Mouse (Mus musculus) forebrain, embryonic 14.5 days (tissue): ENCODE results near the gene Prx. TPM values are rescaled to one million over a fixed set of nuclear protein-coding genes. Genes with fewer than 3 reads are reported as not detected.

ENCODE experiments used
- ATAC-seq: fragments of 200-750 bp; cut with Nextera tagmentation; 2 replicates; pipeline ENCODE4 v1.8.0; 2017; ENCODE audit warnings: mild to moderate bottlenecking, moderate library complexity
- DNase-seq: peaks from one replicate; pipeline ENCODE4 v3.0.0-alpha.2; 2015; ENCODE audit warnings: low spot score
- H3K27ac ChIP-seq: fragments of 300-500 bp; sonication (generic); 2 replicates; pipeline ENCODE4 v1.5.1; 2014; ENCODE audit warnings: low read depth, mild to moderate bottlenecking, control low read depth, low read length, moderate library complexity
- H3K27me3 ChIP-seq: fragments of 300-500 bp; sonication (generic); replicated peaks from 2 replicates; pipeline ENCODE4 v1.6.1; 2014; ENCODE audit warnings: low read length, control low read depth, mixed read lengths; ENCODE audit not compliant: control insufficient read depth, insufficient read depth
- H3K36me3 ChIP-seq: fragments of 300-500 bp; sonication (generic); 2 replicates; pipeline ENCODE4 v1.6.1; 2014; ENCODE audit warnings: low read length, control low read depth; ENCODE audit not compliant: control insufficient read depth, insufficient read depth
- H3K4me1 ChIP-seq: fragments of 300-500 bp; sonication (generic); 2 replicates; pipeline ENCODE4 v1.6.1; 2014; ENCODE audit warnings: antibody characterized with exemption, low read length, control low read depth; ENCODE audit not compliant: control insufficient read depth, insufficient read depth
- H3K4me2 ChIP-seq: fragments of 300-500 bp; sonication (generic); 2 replicates; pipeline ENCODE4 v1.6.1; 2014; ENCODE audit warnings: mild to moderate bottlenecking, control low read depth, low read length
- H3K4me3 ChIP-seq: fragments of 300-500 bp; sonication (generic); 2 replicates; pipeline ENCODE4 v1.5.1; 2014; ENCODE audit warnings: low read depth, low read length, control low read depth
- H3K9ac ChIP-seq: fragments of 300-500 bp; sonication (generic); 2 replicates; pipeline ENCODE4 v1.6.1; 2014; ENCODE audit warnings: mild to moderate bottlenecking, low read length, control low read depth, moderate library complexity
- H3K9me3 ChIP-seq: fragments of 300-500 bp; sonication (generic); replicated peaks from 2 replicates; pipeline ENCODE4 v1.6.1; 2016; ENCODE audit warnings: low read length, control low read depth, mixed read lengths; ENCODE audit not compliant: control insufficient read depth
- WGBS: fragments of 180-500 bp; shearing (Covaris S2); extraction: QIAGEN DNeasy Blood & Tissue Kit; methylation state at CpG from one replicate; pipeline ENCODE4 v1.1.7; 2014; 5-methylcytosine and 5-hydroxymethylcytosine counted together
- polyA plus RNA-seq: library from polyadenylated mRNA; unstranded; fragments of >200 nt; fragmentation: Nextera tagmentation; extraction: Ambion mirVana; gene quantifications from 2 replicates; pipeline ENCODE4 v1.2.1, GENCODE M21; 2014

The Prx gene
- polyA plus RNA-seq, result 0.55 and 0.73 TPM in 2 replicates

DNA sequence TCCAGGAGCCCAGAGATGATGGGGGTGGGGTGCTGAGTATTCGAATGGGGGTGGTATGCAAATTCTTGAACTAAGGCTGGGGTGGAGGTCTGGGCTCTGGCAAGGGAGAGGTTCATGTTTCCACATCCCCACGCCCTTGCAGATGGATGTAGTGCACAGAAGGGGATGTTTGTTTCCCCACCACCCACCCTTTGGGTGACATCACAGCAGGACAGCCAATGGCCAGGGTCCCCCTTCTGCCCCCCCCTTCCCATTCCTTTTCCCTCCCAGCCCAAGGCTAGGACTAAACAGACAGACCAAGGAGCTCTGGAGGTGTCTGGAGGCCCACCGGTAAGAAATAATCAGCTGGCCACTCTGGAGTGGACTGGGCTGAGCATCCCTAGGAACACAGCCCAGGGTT, at the start of gene Prx:
Gene Prx, plus strand, starts transcription at position 289 of the 400 bp plus-strand sequence.
- ATAC-seq (no peak), DNase-seq (no peak)
- H3K4me3 ChIP-seq, result no peak within 1 kb of the TSS
- H3K9ac ChIP-seq, result no peak within 1 kb of the TSS
- no peaks in the 10 kb centered on the region for H3K9me3 ChIP-seq
- no peaks in the 10 kb centered on the region for H3K27me3 ChIP-seq
- H3K27ac ChIP-seq, result no peak within 1 kb of the TSS
- WGBS, result 51% methylated on average over 3 of the region's 3 CpGs
- H3K4me2 ChIP-seq, result no peak within 1 kb of the TSS
- H3K36me3 ChIP-seq, result no peaks in the 10 kb centered on the region
- no peaks in the 10 kb centered on the region for H3K4me1 ChIP-seq

DNA sequence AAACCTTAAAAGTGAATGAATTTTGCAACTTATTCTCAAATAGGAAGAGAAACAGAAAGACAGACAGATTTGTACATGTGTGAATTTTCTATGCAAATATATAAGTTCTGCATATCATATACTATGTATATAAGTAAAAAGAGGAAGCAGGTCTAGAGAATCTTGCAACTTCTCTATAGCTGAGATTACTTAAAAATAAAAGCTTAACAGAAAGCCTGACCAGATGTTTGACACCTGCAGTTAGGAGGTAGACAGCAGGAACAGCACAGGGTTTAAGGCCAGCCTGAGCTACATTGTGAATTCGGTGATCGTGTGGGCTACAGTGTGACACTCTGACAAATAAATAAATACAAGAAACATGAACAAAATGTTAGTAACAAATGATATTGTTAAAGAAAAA, 47.8 kb upstream of the Prx start:
- no peak overlapping the region for H3K9ac ChIP-seq
- H3K36me3 ChIP-seq, result no peaks in the 10 kb centered on the region
- H3K9me3 ChIP-seq, result no peaks in the 10 kb centered on the region
- H3K4me2 ChIP-seq, result no peak overlapping the region
- 0 out of 2 replicates have a peak, but pooled peaks cover 6% of the 10 kb centered on the region for H3K4me1 ChIP-seq
- H3K27me3 ChIP-seq, result no peaks in the 10 kb centered on the region; the same call in 1 of the 2 replicates
- no peak for DNase-seq
- H3K4me3 ChIP-seq, result no peak overlapping the region
- 97% methylated on average over 2 of the region's 2 CpGs for WGBS
- H3K27ac ChIP-seq, result no peak overlapping the region
- no peak for ATAC-seq

DNA sequence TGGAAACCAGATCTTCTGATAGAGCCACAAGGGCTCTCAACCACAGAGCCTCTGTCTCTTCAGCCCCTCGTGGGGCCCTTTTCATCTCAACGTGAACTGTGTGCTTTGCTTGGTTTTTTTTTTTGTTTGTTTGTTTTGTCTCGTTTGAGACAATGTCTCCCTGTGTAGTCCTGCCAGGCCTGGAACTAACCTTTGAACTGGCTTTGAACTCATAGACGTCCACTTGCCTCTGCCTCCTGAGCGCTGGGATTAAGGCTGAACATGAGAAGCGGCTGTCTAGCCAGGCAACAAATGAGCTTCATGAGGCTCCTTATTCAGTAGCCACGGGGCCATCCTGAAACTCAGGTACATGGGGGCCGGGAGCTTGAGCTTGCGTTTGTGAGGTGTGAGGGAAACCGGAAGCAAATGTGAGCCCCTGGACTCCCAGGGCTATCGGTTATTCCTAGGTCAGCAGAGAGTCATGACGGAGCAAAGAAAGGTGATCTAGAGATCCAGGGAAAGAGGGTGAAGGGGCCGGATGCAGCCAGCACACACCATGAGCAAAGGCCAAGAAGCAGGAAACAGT, 46.8 kb upstream of the Prx start:
- DNase-seq (no peak), ATAC-seq (no peak)
- 53% methylated on average over 13 of the region's 13 CpGs for WGBS
- H3K4me2 ChIP-seq, result no peak overlapping the region
- no peaks in the 10 kb centered on the region for H3K36me3 ChIP-seq
- no peak overlapping the region for H3K9ac ChIP-seq
- H3K27me3 ChIP-seq, result no peaks in the 10 kb centered on the region
- H3K9me3 ChIP-seq, result no peaks in the 10 kb centered on the region
- no peak overlapping the region for H3K4me3 ChIP-seq
- H3K27ac ChIP-seq, result no peak overlapping the region
- 0 out of 2 replicates have a peak, but pooled peaks cover 1% of the 10 kb centered on the region for H3K4me1 ChIP-seq

DNA sequence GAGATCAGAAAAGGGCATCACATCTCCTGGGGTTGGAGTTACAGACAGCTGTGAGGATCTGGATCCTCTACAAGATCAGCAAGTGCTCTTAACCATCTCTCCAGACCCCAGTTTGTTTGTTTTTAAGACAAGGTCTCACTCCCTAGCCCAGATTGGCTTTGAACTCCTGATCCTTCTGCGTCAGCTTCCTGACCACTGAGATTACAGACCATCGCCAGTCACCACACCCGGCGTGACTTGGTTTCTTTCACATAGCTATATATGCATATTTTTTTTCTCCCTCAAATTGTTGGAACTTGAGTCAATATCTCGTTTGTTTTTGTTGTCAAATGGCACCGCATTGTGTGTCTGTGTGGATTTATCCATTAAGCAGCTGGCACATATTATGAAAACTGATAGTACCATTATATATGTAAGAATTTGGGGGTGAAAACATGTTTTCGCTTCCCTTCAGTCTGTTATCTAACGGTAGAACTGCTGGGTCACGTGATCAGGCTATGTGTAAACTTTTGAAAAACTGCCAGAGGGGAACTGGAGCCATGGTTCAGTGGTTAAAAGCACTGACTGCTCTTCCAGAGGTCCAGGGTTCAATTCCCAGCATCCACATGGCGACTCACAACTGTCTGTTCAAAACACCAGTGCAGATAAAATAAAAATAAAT, 44.5 kb upstream of the Prx start:
- H3K36me3 ChIP-seq, result no peaks in the 10 kb centered on the region
- H3K4me2 ChIP-seq, result no peak overlapping the region
- no peaks in the 10 kb centered on the region for H3K9me3 ChIP-seq
- no peaks in the 10 kb centered on the region for H3K27me3 ChIP-seq
- no peak overlapping the region for H3K27ac ChIP-seq
- H3K4me1 ChIP-seq, result no peaks in the 10 kb centered on the region
- H3K4me3 ChIP-seq, result no peak overlapping the region
- ATAC-seq (no peak), DNase-seq (no peak)
- H3K9ac ChIP-seq, result no peak overlapping the region
- WGBS, result 80% methylated on average over 10 of the region's 10 CpGs

DNA sequence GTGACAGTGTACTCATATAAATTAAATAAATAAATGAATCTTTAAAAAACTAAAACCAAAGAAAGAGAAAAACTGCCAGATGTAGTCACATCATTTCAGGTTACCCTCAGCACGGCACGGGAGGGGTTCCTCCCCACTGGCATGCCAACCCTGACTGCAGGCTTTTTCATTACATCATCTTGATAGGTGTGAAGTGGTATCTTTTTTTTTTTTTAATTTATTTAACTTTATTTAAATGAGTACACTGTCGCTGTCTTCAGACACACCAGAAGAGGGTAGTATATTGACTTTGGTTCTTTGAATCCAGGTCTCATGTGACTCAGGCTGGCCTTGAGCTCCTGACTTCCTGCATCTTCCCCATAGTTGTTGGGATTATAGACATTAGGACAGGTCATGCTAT, 43.9 kb upstream of the Prx start:
- ATAC-seq (no peak), DNase-seq (no peak)
- Histone ChIP-seq H3K27me3 (no peaks in the 10 kb centered on the region), H3K36me3 (no peaks in the 10 kb centered on the region), H3K27ac (no peak overlapping the region), H3K4me1 (no peaks in the 10 kb centered on the region), H3K9me3 (no peaks in the 10 kb centered on the region), H3K4me3 (no peak overlapping the region), H3K9ac (no peak overlapping the region), H3K4me2 (no peak overlapping the region)
- 88% methylated on average over 3 of the region's 3 CpGs for WGBS

DNA sequence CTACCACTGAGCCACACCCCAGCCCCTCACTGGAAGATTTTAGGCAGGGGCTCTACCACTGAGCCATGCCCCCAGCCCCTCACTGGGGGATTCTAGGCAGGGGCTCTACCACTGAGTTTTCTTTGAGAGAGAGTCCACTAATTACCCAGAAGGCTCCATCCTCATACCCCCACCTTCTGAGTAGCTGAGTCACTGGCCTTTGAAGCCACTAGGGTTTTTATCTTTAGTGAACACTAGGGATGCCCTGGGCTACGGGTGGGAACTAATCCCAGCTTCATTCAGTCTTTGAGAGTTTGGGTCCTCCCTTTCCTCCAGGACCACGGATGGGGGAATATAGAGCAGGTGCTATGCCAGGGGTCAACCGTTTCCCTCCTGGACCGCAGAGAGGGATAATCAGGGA, 40.5 kb upstream of the Prx start:
- DNase-seq (no peak), ATAC-seq (no peak)
- no peak overlapping the region for H3K9ac ChIP-seq
- H3K36me3 ChIP-seq, result no peaks in the 10 kb centered on the region
- no peak overlapping the region for H3K4me2 ChIP-seq
- H3K4me3 ChIP-seq, result no peak overlapping the region
- H3K9me3 ChIP-seq, result no peaks in the 10 kb centered on the region
- no peak overlapping the region for H3K27ac ChIP-seq
- no peaks in the 10 kb centered on the region for H3K4me1 ChIP-seq
- H3K27me3 ChIP-seq, result no peaks in the 10 kb centered on the region
- WGBS, result 83% methylated on average over 4 of the region's 4 CpGs

DNA sequence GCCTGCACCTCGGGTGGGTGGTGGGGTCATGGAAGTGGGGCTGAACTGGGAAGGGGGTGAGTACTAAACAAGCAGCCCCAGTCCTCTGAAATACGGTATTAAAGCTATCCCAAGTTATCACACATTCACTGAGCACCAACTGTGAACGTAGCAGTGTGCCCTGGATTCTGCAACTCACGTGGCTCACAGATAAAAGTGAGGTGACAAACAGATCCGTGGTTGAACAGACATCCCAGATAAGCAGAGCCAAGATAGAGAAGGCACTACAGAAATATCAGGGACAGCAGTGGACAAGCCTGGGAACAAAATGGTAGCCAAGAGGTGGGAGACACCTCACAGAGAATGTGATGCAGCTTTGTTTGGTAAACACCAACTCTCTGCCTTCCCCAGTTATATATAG, 39.5 kb upstream of the Prx start:
- Histone ChIP-seq H3K27me3 (no peaks in the 10 kb centered on the region), H3K4me1 (no peaks in the 10 kb centered on the region), H3K27ac (no peak overlapping the region), H3K9me3 (no peaks in the 10 kb centered on the region), H3K36me3 (no peaks in the 10 kb centered on the region), H3K4me3 (no peak overlapping the region), H3K9ac (no peak overlapping the region), H3K4me2 (no peak overlapping the region)
- no peak for ATAC-seq
- 91% methylated on average over 5 of the region's 5 CpGs for WGBS
- no peak for DNase-seq

DNA sequence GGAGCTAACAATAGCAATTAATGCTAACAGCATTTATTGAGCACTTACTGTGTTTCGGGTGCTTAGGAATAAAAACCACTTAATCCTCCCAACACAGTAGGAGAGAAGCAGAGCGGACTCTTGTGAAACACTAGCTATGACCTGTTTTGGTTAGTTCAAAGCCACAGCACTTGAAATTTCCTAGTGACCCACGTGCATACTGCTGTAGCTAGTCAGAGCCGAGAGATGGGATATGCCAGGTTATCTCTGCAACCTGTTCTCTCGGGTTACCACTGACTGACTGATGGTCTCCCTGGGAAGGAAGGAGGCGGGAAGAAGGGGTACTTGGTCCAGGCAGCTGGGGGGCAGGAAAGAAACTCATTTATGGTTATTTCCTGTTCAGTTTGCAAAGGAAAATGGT, 38.6 kb upstream of the Prx start:
- ATAC-seq, result no peak
- Histone ChIP-seq H3K4me1 (no peaks in the 10 kb centered on the region), H3K27ac (no peak overlapping the region), H3K9me3 (no peaks in the 10 kb centered on the region), H3K4me2 (no peak overlapping the region), H3K27me3 (no peaks in the 10 kb centered on the region), H3K9ac (no peak overlapping the region), H3K36me3 (no peaks in the 10 kb centered on the region), H3K4me3 (no peak overlapping the region)
- WGBS, result 87% methylated on average over 6 of the region's 6 CpGs
- no peak for DNase-seq

DNA sequence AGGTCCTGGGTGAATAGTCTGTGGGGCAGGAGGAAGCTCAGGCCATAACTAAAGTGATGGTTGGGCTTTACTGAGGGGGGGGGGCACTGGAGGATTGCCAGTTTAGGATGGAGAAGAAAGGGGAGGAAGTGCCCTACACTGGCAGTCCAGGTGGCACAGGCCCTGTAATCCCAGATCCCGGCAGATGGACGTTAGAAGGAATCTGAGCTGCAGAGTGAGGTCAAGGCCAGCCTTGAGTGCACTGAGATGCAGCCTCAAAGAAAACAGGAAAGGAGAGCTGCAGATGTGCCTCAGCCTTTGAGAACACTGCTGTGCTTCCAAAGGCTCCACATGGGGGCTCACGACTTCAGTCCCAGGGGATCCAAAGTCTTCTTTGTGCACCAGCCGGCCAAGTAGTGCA, 31.5 kb upstream of the Prx start:
- Histone ChIP-seq H3K9me3 (no peaks in the 10 kb centered on the region), H3K4me2 (no peak overlapping the region), H3K4me3 (no peak overlapping the region), H3K36me3 (no peaks in the 10 kb centered on the region), H3K9ac (no peak overlapping the region), H3K27me3 (no peaks in the 10 kb centered on the region), H3K27ac (no peak overlapping the region), H3K4me1 (no peaks in the 10 kb centered on the region)
- ATAC-seq (no peak), DNase-seq (no peak)
- 37% methylated on average over 4 of the region's 4 CpGs for WGBS
